Mouse (Mus musculus) left cerebral cortex, adult 8-10 months (tissue): Measurements from ENCODE around the gene Lipn. TPM values are rescaled to one million over a fixed set of nuclear protein-coding genes. Genes with fewer than 3 reads are reported as not detected.

Source experiments
- DNase-seq, 2 experiments: peaks; one replicate each; pipeline ENCODE4 v3.0.0; 2022; ENCODE audit warnings: low spot score in 2 of 2
- total RNA-seq, 4 experiments: library from RNA; stranded (reverse); gene quantifications; 2 replicates each; pipeline ENCODE4 v1.2.4; 2022

The Lipn gene
- total RNA-seq, result not detected

- no peak for DNase-seq
Observed at GRCm38 (mm10) chr19:34066779-34067472, at the start of gene Lipn. Lipn (plus strand) TSS chr19:34067358.

- no peak for DNase-seq
Observed at GRCm38 (mm10) chr19:34021440-34022172, 45.6 kb upstream of the Lipn start.

- DNase-seq, result no peak
Observed at GRCm38 (mm10) chr19:34022759-34023158, 44.4 kb upstream of the Lipn start.

- no peak for DNase-seq
Observed at GRCm38 (mm10) chr19:34039731-34040130, 27.4 kb upstream of the Lipn start.

GRCm38 (mm10) chr19:34043008-34043407, 24.1 kb upstream of the Lipn start:
- no peak for DNase-seq

GRCm38 (mm10) chr19:34049371-34050039, 17.7 kb upstream of the Lipn start:
- no peak for DNase-seq

- no peak for DNase-seq
Observed at GRCm38 (mm10) chr19:34051502-34051901, 15.7 kb upstream of the Lipn start.

- DNase-seq, result no peak
Observed at GRCm38 (mm10) chr19:34063547-34063946, 3.6 kb upstream of the Lipn start.

GRCm38 (mm10) chr19:34064059-34064458, 3.1 kb upstream of the Lipn start:
- DNase-seq, result no peak

GRCm38 (mm10) chr19:34074239-34074638, 7.1 kb downstream of the Lipn start:
- no peak for DNase-seq

- DNase-seq, result no peak
Observed at GRCm38 (mm10) chr19:34078130-34078529, 11.0 kb downstream of the Lipn start.

GRCm38 (mm10) chr19:34089011-34089680, 22.0 kb downstream of the Lipn start:
- DNase-seq, result no peak

- no peak for DNase-seq
Observed at GRCm38 (mm10) chr19:34095381-34095780, 28.2 kb downstream of the Lipn start.

- no peak for DNase-seq
Observed at GRCm38 (mm10) chr19:34096228-34096627, 29.1 kb downstream of the Lipn start.

GRCm38 (mm10) chr19:34100633-34101032, 33.5 kb downstream of the Lipn start, which contains the start of gene Lipm:
Lipm (plus strand) TSS chr19:34100933.
- no peak for DNase-seq

- no peak for DNase-seq
Observed at GRCm38 (mm10) chr19:34101888-34102287, 34.7 kb downstream of the Lipn start.

- no peak for DNase-seq
Observed at GRCm38 (mm10) chr19:34104841-34105240, 37.7 kb downstream of the Lipn start.

- DNase-seq, result no peak
Observed at GRCm38 (mm10) chr19:34119102-34119501, 51.9 kb downstream of the Lipn start.

GRCm38 (mm10) chr19:34119653-34120052, 52.5 kb downstream of the Lipn start:
- DNase-seq, result no peak

GRCm38 (mm10) chr19:34120107-34120731, 53.1 kb downstream of the Lipn start:
- DNase-seq, result no peak
